Mouse (Mus musculus) forebrain, embryonic 11.5 days (tissue): ENCODE measurements around the gene Rnd1. TPM values are rescaled to one million over a fixed set of nuclear protein-coding genes. Genes with fewer than 3 reads are reported as not detected.

Experiments
- ATAC-seq: fragments of 200-750 bp; cut with Nextera tagmentation; replicated peaks from 2 replicates; pipeline ENCODE4 v1.8.0; 2017; ENCODE audit warnings: moderate TSS enrichment; ENCODE audit not compliant: low FRiP score
- DNase-seq: peaks from one replicate; pipeline ENCODE4 v3.0.0-alpha.2; 2017; ENCODE audit warnings: low spot score
- H3K27ac ChIP-seq: fragments of 300-500 bp; sonication (generic); 2 replicates; pipeline ENCODE4 v1.5.1; 2014; ENCODE audit warnings: low read depth, low read length
- H3K27me3 ChIP-seq: fragments of 300-500 bp; sonication (generic); 2 replicates; pipeline ENCODE4 v1.6.1; 2014; ENCODE audit warnings: mild to moderate bottlenecking, low read length, mixed read lengths; ENCODE audit not compliant: control insufficient read depth, insufficient read depth
- H3K36me3 ChIP-seq: fragments of 300-500 bp; sonication (generic); 2 replicates; pipeline ENCODE4 v1.6.1; 2014; ENCODE audit warnings: mild to moderate bottlenecking, low read length, moderate library complexity, mixed read lengths; ENCODE audit not compliant: control insufficient read depth, insufficient read depth
- H3K4me1 ChIP-seq: fragments of 300-500 bp; sonication (generic); replicated peaks from 2 replicates; pipeline ENCODE4 v1.6.1; 2014; ENCODE audit warnings: low read length, mixed read lengths; ENCODE audit not compliant: control insufficient read depth, insufficient read depth
- H3K4me2 ChIP-seq: fragments of 300-500 bp; sonication (generic); 2 replicates; pipeline ENCODE4 v1.6.1; 2014; ENCODE audit warnings: low read depth, mild to moderate bottlenecking, low read length, moderate library complexity, mixed read lengths; ENCODE audit not compliant: severe bottlenecking
- H3K4me3 ChIP-seq: fragments of 300-500 bp; sonication (generic); 2 replicates; pipeline ENCODE4 v1.5.1; 2014; ENCODE audit warnings: low read depth, low read length
- H3K9ac ChIP-seq: fragments of 300-500 bp; sonication (generic); 2 replicates; pipeline ENCODE4 v1.6.1; 2014; ENCODE audit warnings: low read length
- H3K9me3 ChIP-seq: fragments of 300-500 bp; sonication (generic); 2 replicates; pipeline ENCODE4 v1.6.1; 2016; ENCODE audit warnings: low read length, mixed read lengths; ENCODE audit not compliant: control insufficient read depth
- WGBS: fragments of 180-500 bp; shearing (Covaris S2); extraction: QIAGEN DNeasy Blood & Tissue Kit; methylation state at CpG from one replicate; pipeline ENCODE4 v1.1.7; 2014; 5-methylcytosine and 5-hydroxymethylcytosine counted together
- polyA plus RNA-seq: library from polyadenylated mRNA; unstranded; fragments of >200 nt; fragmentation: Nextera tagmentation; extraction: Ambion mirVana; gene quantifications from 2 replicates; pipeline ENCODE4 v1.2.1, GENCODE M21; 2014

The Rnd1 gene
- polyA plus RNA-seq, 1 experiment from 2014 or later, result 1.9 TPM

- 88% methylated on average over 2 of the region's 2 CpGs for WGBS
- Histone ChIP-seq H3K36me3 (no peaks in the 10 kb centered on the region), H3K4me2 (no peak overlapping the region), H3K4me3 (no peak overlapping the region), H3K9me3 (no peaks in the 10 kb centered on the region), H3K9ac (no peak overlapping the region), H3K27me3 (no peaks in the 10 kb centered on the region), H3K27ac (no peak overlapping the region), H3K4me1 (peaks cover 13% of the 10 kb centered on the region)
- DNase-seq (no peak), ATAC-seq (no peak)
Measured at GRCm38 (mm10) chr15:98689682-98690081, 12.4 kb upstream of the Rnd1 start.

DNA sequence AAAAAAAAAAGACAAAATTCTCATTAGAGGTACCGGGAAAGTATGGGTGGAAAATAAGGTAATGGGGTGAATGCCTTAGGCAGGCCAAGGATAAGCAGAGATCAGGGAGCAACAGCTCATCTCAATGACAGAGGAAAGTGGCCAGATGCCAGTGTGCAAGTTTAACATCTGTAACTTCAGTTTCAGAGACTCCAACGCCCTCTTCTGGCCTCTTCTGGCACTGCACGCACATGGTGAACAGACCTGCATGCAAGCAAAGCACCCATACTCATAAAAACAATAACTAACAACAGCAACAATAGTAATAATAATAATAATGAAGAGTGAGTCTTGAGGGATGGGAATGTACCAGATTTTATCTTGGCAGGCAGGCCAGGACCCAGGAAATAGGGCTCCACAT, 8.7 kb upstream of the Rnd1 start:
- H3K4me1 ChIP-seq, result peaks cover 5% of the 10 kb centered on the region; the same call in 1 of the 2 replicates
- no peak overlapping the region for H3K27ac ChIP-seq
- ATAC-seq (no peak), DNase-seq (no peak)
- no peaks in the 10 kb centered on the region for H3K27me3 ChIP-seq
- H3K36me3 ChIP-seq, result no peaks in the 10 kb centered on the region
- H3K9me3 ChIP-seq, result no peaks in the 10 kb centered on the region
- WGBS, result 70% methylated on average over 3 of the region's 3 CpGs
- no peak overlapping the region for H3K4me3 ChIP-seq
- no peak overlapping the region for H3K4me2 ChIP-seq
- H3K9ac ChIP-seq, result no peak overlapping the region

GRCm38 (mm10) chr15:98683746-98684145, 6.5 kb upstream of the Rnd1 start:
- Histone ChIP-seq H3K9ac (no peak overlapping the region), H3K27ac (no peak overlapping the region), H3K4me3 (no peak overlapping the region), H3K27me3 (no peaks in the 10 kb centered on the region; the same call in 1 of the 2 replicates), H3K36me3 (no peaks in the 10 kb centered on the region), H3K9me3 (no peaks in the 10 kb centered on the region), H3K4me2 (no peak overlapping the region), H3K4me1 (no peaks in the 10 kb centered on the region)
- ATAC-seq, result no peak
- WGBS, result 94% methylated on average over 1 of the region's 1 CpGs
- DNase-seq, result no peak

DNA sequence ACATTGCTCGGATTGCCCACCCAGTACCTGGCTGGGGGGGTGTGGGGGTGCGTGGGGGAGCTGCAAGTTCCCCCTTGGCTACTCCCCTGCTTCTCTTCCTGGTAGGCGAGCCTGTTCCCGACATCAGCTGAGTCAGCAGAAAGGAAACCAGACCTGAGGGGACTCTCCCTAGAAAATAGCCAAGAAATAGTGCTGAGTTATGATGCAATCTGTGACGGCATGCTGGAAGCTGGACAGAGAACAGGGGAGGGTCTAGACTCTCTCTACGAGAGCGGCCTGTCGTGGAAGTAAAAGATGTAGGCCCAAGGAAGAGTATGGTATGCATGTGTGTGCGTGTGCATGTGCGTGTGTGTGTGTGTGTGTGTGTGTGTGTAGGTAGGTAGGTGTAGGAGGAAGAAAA, 5.9 kb upstream of the Rnd1 start:
- no peak overlapping the region for H3K4me3 ChIP-seq
- ATAC-seq (no peak), DNase-seq (no peak)
- no peak overlapping the region for H3K9ac ChIP-seq
- no peaks in the 10 kb centered on the region for H3K36me3 ChIP-seq
- H3K4me2 ChIP-seq, result no peak overlapping the region
- H3K27me3 ChIP-seq, result no peaks in the 10 kb centered on the region; the same call in 1 of the 2 replicates
- WGBS, result 84% methylated on average over 10 of the region's 10 CpGs
- no peak overlapping the region for H3K27ac ChIP-seq
- no peaks in the 10 kb centered on the region for H3K9me3 ChIP-seq
- no peaks in the 10 kb centered on the region for H3K4me1 ChIP-seq

- Histone ChIP-seq H3K4me1 (peaks cover 6% of the 10 kb centered on the region; the same call in 1 of the 2 replicates), H3K4me2 (no peak overlapping the region), H3K9me3 (no peaks in the 10 kb centered on the region), H3K9ac (no peak overlapping the region), H3K4me3 (no peak overlapping the region), H3K27me3 (peaks cover 6% of the 10 kb centered on the region), H3K27ac (no peak overlapping the region), H3K36me3 (no peaks in the 10 kb centered on the region)
- ATAC-seq (no peak), DNase-seq (no peak)
- WGBS, result 89% methylated on average over 7 of the region's 7 CpGs
Measured at GRCm38 (mm10) chr15:98681633-98682032, 4.4 kb upstream of the Rnd1 start.

DNA sequence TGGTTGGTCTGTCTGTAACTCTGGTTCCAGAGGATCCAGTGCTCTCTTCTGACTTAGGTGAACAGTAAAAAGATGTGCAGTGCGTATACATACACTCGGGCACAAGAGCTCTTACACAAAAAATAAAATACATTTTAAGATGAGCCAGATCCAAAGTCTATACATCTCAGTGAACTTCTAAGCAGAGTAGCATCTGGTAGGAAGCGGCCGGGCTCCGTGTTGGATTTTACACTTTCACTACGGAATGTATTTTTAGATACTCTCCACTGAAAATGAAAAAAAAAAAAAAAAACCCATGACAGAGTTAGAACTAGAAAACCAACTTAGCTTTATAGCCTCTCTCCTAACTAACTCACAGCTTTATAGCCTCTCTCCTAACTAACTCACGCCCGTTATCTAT, 3.4 kb upstream of the Rnd1 start:
- Histone ChIP-seq H3K27ac (no peak overlapping the region), H3K9ac (no peak overlapping the region), H3K4me1 (peaks cover 12% of the 10 kb centered on the region; the same call in 1 of the 2 replicates), H3K4me2 (no peak overlapping the region), H3K9me3 (no peaks in the 10 kb centered on the region), H3K4me3 (no peak overlapping the region), H3K36me3 (no peaks in the 10 kb centered on the region), H3K27me3 (peaks cover 12% of the 10 kb centered on the region)
- ATAC-seq (no peak), DNase-seq (no peak)
- WGBS, result 94% methylated on average over 8 of the region's 8 CpGs

- peaks cover 25% of the 10 kb centered on the region for H3K4me1 ChIP-seq
- H3K27ac ChIP-seq, result no peak overlapping the region
- H3K9me3 ChIP-seq, result no peaks in the 10 kb centered on the region
- 70% methylated on average over 7 of the region's 7 CpGs for WGBS
- H3K4me2 ChIP-seq, result no peak overlapping the region
- H3K27me3 ChIP-seq, result peaks cover 22% of the 10 kb centered on the region
- H3K4me3 ChIP-seq, result no peak overlapping the region
- H3K9ac ChIP-seq, result no peak overlapping the region
- DNase-seq (no peak), ATAC-seq (no peak)
- H3K36me3 ChIP-seq, result no peaks in the 10 kb centered on the region
Measured at GRCm38 (mm10) chr15:98677977-98678376, 716 bp upstream of the Rnd1 start.

- no peaks in the 10 kb centered on the region for H3K9me3 ChIP-seq
- H3K36me3 ChIP-seq, result no peaks in the 10 kb centered on the region
- H3K27ac ChIP-seq, result no peak overlapping the region
- H3K4me2 ChIP-seq, result peak overlapping the region; percentile 88
- H3K9ac ChIP-seq, result peak overlapping the region; percentile 39
- WGBS, result 5% methylated on average over 9 of the region's 9 CpGs
- DNase-seq, result no peak
- ATAC-seq, result no peak
- peaks cover 25% of the 10 kb centered on the region for H3K4me1 ChIP-seq
- H3K4me3 ChIP-seq, result peak overlapping the region; percentile 42
- H3K27me3 ChIP-seq, result peaks cover 22% of the 10 kb centered on the region
Measured at GRCm38 (mm10) chr15:98676471-98676870, 790 bp downstream of the Rnd1 start.

DNA sequence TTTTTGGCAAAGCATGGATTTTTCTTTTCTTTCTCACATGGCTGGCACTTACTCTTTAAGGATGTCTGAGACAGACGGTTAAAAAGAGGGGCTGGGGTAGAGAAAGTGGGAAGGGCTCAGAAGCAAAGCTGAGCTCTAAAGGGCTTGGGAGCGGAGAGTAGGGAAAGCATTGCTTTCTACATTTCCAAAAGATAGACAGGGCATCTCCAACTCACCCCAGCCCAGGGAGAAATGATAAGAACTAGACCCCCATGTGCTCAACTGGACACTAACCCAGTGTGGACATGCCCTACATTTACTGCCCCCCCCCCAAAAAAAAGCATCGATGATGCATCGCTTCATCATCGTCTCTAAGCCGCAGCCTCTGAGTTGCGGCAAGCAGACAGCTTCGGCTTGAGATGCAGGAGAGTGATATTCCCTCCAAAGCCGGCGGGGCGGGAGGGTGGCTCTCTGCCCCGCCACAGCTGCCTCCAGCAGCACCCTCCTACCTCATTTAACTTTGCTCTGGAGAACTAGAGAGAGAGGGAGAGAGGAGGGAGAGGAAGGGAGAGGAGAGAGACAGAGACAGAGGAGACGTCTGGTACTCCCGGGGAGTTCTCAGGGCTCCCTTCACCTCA, 1.5 kb downstream of the Rnd1 start:
- Histone ChIP-seq H3K36me3 (no peaks in the 10 kb centered on the region), H3K4me1 (peaks cover 25% of the 10 kb centered on the region), H3K9me3 (no peaks in the 10 kb centered on the region), H3K4me2 (peak overlapping the region; percentile 88), H3K9ac (peak overlapping the region; percentile 39), H3K4me3 (peak overlapping the region; percentile 42), H3K27ac (no peak overlapping the region), H3K27me3 (peaks cover 22% of the 10 kb centered on the region)
- 10% methylated on average over 14 of the region's 14 CpGs for WGBS
- DNase-seq (peak; percentile 61), ATAC-seq (no peak)
